Mouse (Mus musculus): ENCODE data around the gene Plekhs1. TPM values are rescaled to one million over a fixed set of nuclear protein-coding genes. Genes with fewer than 3 reads are reported as not detected.
"Not testable (repeated sequence)": the region's sequence is repeated elsewhere in the genome, so short reads cannot be mapped to it uniquely, and the experiment has no call there.

Plekhs1 gene
- polyA plus RNA-seq, 1 experiment from 2014 or later: 0.51 TPM

GRCm38 (mm10) chr19:56503525-56503924 is 42.1 kb downstream of the Plekhs1 start:
- ATAC-seq (ENCODE audit: insufficient number of reproducible peaks, insufficient read depth, low FRiP score, low read depth); H3K36me3 ChIP-seq (ENCODE audit: control insufficient read depth, insufficient read depth, low read length); H3K4me1 ChIP-seq (ENCODE audit: control insufficient read depth, insufficient read depth, low read length); H3K9ac ChIP-seq (replicated peaks; ENCODE audit: low read depth, low read length); H3K4me3 ChIP-seq (ENCODE audit: low read depth, low read length); H3K4me2 ChIP-seq (replicated peaks; ENCODE audit: low read depth, low read length); H3K27ac ChIP-seq (ENCODE audit: low read length); H3K9me3 ChIP-seq (ENCODE audit: control insufficient read depth, low read depth, low read length); H3K27me3 ChIP-seq (ENCODE audit: control insufficient read depth, insufficient read depth, low read length): not testable (repeated sequence)
- WGBS: no CpG with 5 or more reads among the region's 5 CpGs

- not testable (repeated sequence) for H3K27me3 ChIP-seq (ENCODE audit: control insufficient read depth, insufficient read depth, low read length); H3K9ac ChIP-seq (replicated peaks; ENCODE audit: low read depth, low read length); H3K36me3 ChIP-seq (ENCODE audit: control insufficient read depth, insufficient read depth, low read length); H3K9me3 ChIP-seq (ENCODE audit: control insufficient read depth, low read depth, low read length); H3K4me1 ChIP-seq (ENCODE audit: control insufficient read depth, insufficient read depth, low read length); H3K27ac ChIP-seq (ENCODE audit: low read length); H3K4me3 ChIP-seq (ENCODE audit: low read depth, low read length); H3K4me2 ChIP-seq (replicated peaks; ENCODE audit: low read depth, low read length); ATAC-seq (ENCODE audit: insufficient number of reproducible peaks, insufficient read depth, low FRiP score, low read depth)
- no CpG with 5 or more reads among the region's 4 CpGs for WGBS
Observed at GRCm38 (mm10) chr19:56511207-56511606, 49.8 kb downstream of the Plekhs1 start.

GRCm38 (mm10) chr19:56513527-56513926 is 52.1 kb downstream of the Plekhs1 start:
- not testable (repeated sequence) for H3K4me1 ChIP-seq (ENCODE audit: control insufficient read depth, insufficient read depth, low read length); ATAC-seq (ENCODE audit: insufficient number of reproducible peaks, insufficient read depth, low FRiP score, low read depth); H3K9me3 ChIP-seq (ENCODE audit: control insufficient read depth, low read depth, low read length); H3K4me2 ChIP-seq (replicated peaks; ENCODE audit: low read depth, low read length); H3K4me3 ChIP-seq (ENCODE audit: low read depth, low read length); H3K27me3 ChIP-seq (ENCODE audit: control insufficient read depth, insufficient read depth, low read length); H3K27ac ChIP-seq (ENCODE audit: low read length); H3K9ac ChIP-seq (replicated peaks; ENCODE audit: low read depth, low read length); H3K36me3 ChIP-seq (ENCODE audit: control insufficient read depth, insufficient read depth, low read length)
- WGBS: no CpG with 5 or more reads among the region's 2 CpGs

- H3K9me3 ChIP-seq (ENCODE audit: control insufficient read depth, low read depth, low read length); H3K4me3 ChIP-seq (ENCODE audit: low read depth, low read length); ATAC-seq (ENCODE audit: insufficient number of reproducible peaks, insufficient read depth, low FRiP score, low read depth); H3K27me3 ChIP-seq (ENCODE audit: control insufficient read depth, insufficient read depth, low read length); H3K4me1 ChIP-seq (ENCODE audit: control insufficient read depth, insufficient read depth, low read length); H3K4me2 ChIP-seq (replicated peaks; ENCODE audit: low read depth, low read length); H3K36me3 ChIP-seq (ENCODE audit: control insufficient read depth, insufficient read depth, low read length); H3K9ac ChIP-seq (replicated peaks; ENCODE audit: low read depth, low read length); H3K27ac ChIP-seq (ENCODE audit: low read length): not testable (repeated sequence)
- no CpG with 5 or more reads among the region's 7 CpGs for WGBS
Observed at GRCm38 (mm10) chr19:56519408-56519807, 58.0 kb downstream of the Plekhs1 start.

- H3K36me3 ChIP-seq (ENCODE audit: control insufficient read depth, insufficient read depth, low read length); H3K27me3 ChIP-seq (ENCODE audit: control insufficient read depth, insufficient read depth, low read length); H3K9me3 ChIP-seq (ENCODE audit: control insufficient read depth, low read depth, low read length); H3K27ac ChIP-seq (ENCODE audit: low read length); H3K4me2 ChIP-seq (replicated peaks; ENCODE audit: low read depth, low read length); ATAC-seq (ENCODE audit: insufficient number of reproducible peaks, insufficient read depth, low FRiP score, low read depth); H3K4me3 ChIP-seq (ENCODE audit: low read depth, low read length); H3K4me1 ChIP-seq (ENCODE audit: control insufficient read depth, insufficient read depth, low read length); H3K9ac ChIP-seq (replicated peaks; ENCODE audit: low read depth, low read length): not testable (repeated sequence)
- WGBS: no CpG with 5 or more reads among the region's 11 CpGs
Observed at GRCm38 (mm10) chr19:56530529-56530928, 69.1 kb downstream of the Plekhs1 start.

GRCm38 (mm10) chr19:56531251-56531650 is 69.8 kb downstream of the Plekhs1 start:
- Histone ChIP-seq H3K4me2 (replicated peaks; ENCODE audit: low read depth, low read length) (no peak overlapping the region), H3K27me3 (ENCODE audit: control insufficient read depth, insufficient read depth, low read length) (no peaks in the 10 kb centered on the region), H3K4me1 (ENCODE audit: control insufficient read depth, insufficient read depth, low read length) (0 out of 2 replicates have a peak, but pooled peaks cover 4% of the 10 kb centered on the region), H3K9ac (replicated peaks; ENCODE audit: low read depth, low read length) (no peak overlapping the region), H3K27ac (ENCODE audit: low read length) (no peak overlapping the region), H3K9me3 (ENCODE audit: control insufficient read depth, low read depth, low read length) (no peaks in the 10 kb centered on the region), H3K4me3 (ENCODE audit: low read depth, low read length) (no peak overlapping the region), H3K36me3 (ENCODE audit: control insufficient read depth, insufficient read depth, low read length) (peaks cover 7% of the 10 kb centered on the region)
- 80% methylated on average over 12 of the region's 12 CpGs for WGBS
- no peak for ATAC-seq (ENCODE audit: insufficient number of reproducible peaks, insufficient read depth, low FRiP score, low read depth)

GRCm38 (mm10) chr19:56533291-56534071 is 72.0 kb downstream of the Plekhs1 start:
- Histone ChIP-seq H3K9ac (replicated peaks; ENCODE audit: low read depth, low read length) (no peak overlapping the region), H3K27ac (ENCODE audit: low read length) (peak overlapping the region; percentile 52; the same call in 1 of the 2 replicates), H3K9me3 (ENCODE audit: control insufficient read depth, low read depth, low read length) (no peaks in the 10 kb centered on the region), H3K36me3 (ENCODE audit: control insufficient read depth, insufficient read depth, low read length) (peaks cover 13% of the 10 kb centered on the region), H3K4me2 (replicated peaks; ENCODE audit: low read depth, low read length) (no peak overlapping the region), H3K4me1 (ENCODE audit: control insufficient read depth, insufficient read depth, low read length) (0 out of 2 replicates have a peak, but pooled peaks cover 4% of the 10 kb centered on the region), H3K4me3 (ENCODE audit: low read depth, low read length) (no peak overlapping the region), H3K27me3 (ENCODE audit: control insufficient read depth, insufficient read depth, low read length) (no peaks in the 10 kb centered on the region)
- ATAC-seq (ENCODE audit: insufficient number of reproducible peaks, insufficient read depth, low FRiP score, low read depth): no peak
- WGBS: 70% methylated on average over 14 of the region's 14 CpGs

- 81% methylated on average over 3 of the region's 3 CpGs for WGBS
- no peak overlapping the region for H3K4me2 ChIP-seq (replicated peaks; ENCODE audit: low read depth, low read length)
- 0 out of 2 replicates have a peak, but pooled peaks cover 4% of the 10 kb centered on the region for H3K4me1 ChIP-seq (ENCODE audit: control insufficient read depth, insufficient read depth, low read length)
- peaks cover 13% of the 10 kb centered on the region for H3K36me3 ChIP-seq (ENCODE audit: control insufficient read depth, insufficient read depth, low read length)
- no peaks in the 10 kb centered on the region for H3K9me3 ChIP-seq (ENCODE audit: control insufficient read depth, low read depth, low read length)
- ATAC-seq (ENCODE audit: insufficient number of reproducible peaks, insufficient read depth, low FRiP score, low read depth): no peak
- H3K27ac ChIP-seq (ENCODE audit: low read length): peak overlapping the region; percentile 69; the same call in 1 of the 2 replicates
- no peak overlapping the region for H3K4me3 ChIP-seq (ENCODE audit: low read depth, low read length)
- no peaks in the 10 kb centered on the region for H3K27me3 ChIP-seq (ENCODE audit: control insufficient read depth, insufficient read depth, low read length)
- H3K9ac ChIP-seq (replicated peaks; ENCODE audit: low read depth, low read length): no peak overlapping the region
Observed at GRCm38 (mm10) chr19:56534337-56534736, 72.9 kb downstream of the Plekhs1 start.

GRCm38 (mm10) chr19:56535064-56535463 is 73.6 kb downstream of the Plekhs1 start:
- Histone ChIP-seq H3K36me3 (ENCODE audit: control insufficient read depth, insufficient read depth, low read length) (peaks cover 13% of the 10 kb centered on the region), H3K27ac (ENCODE audit: low read length) (peak overlapping the region; percentile 69), H3K9me3 (ENCODE audit: control insufficient read depth, low read depth, low read length) (no peaks in the 10 kb centered on the region), H3K4me2 (replicated peaks; ENCODE audit: low read depth, low read length) (no peak overlapping the region), H3K4me3 (ENCODE audit: low read depth, low read length) (no peak overlapping the region), H3K27me3 (ENCODE audit: control insufficient read depth, insufficient read depth, low read length) (no peaks in the 10 kb centered on the region), H3K9ac (replicated peaks; ENCODE audit: low read depth, low read length) (no peak overlapping the region), H3K4me1 (ENCODE audit: control insufficient read depth, insufficient read depth, low read length) (0 out of 2 replicates have a peak, but pooled peaks cover 4% of the 10 kb centered on the region)
- 67% methylated on average over 9 of the region's 9 CpGs for WGBS
- ATAC-seq (ENCODE audit: insufficient number of reproducible peaks, insufficient read depth, low FRiP score, low read depth): no peak
